Mouse (Mus musculus): Measurements from ENCODE around the gene Ncoa5.

Ncoa5 gene

GRCm38 (mm10) chr2:165034131-165035057 is at the start of gene Ncoa5:
Gene Ncoa5 (minus strand): TSS chr2:165034867.
- DNase-seq = peak; percentile 99

GRCm38 (mm10) chr2:165081257-165081656 is 46.6 kb upstream of the Ncoa5 start:
- no peak for DNase-seq

GRCm38 (mm10) chr2:165080657-165081056 is 46.0 kb upstream of the Ncoa5 start:
- DNase-seq = no peak

- peak in 1 of 2 experiments; percentile 32 for DNase-seq
These were observed 43.9 kb upstream of the Ncoa5 start for GRCm38 (mm10) chr2:165078605-165079004.

- DNase-seq = no peak
These were observed 43.4 kb upstream of the Ncoa5 start for GRCm38 (mm10) chr2:165078045-165078444.

GRCm38 (mm10) chr2:165077055-165077454 is 42.4 kb upstream of the Ncoa5 start:
- DNase-seq = no peak

- peak; percentile 67 to 82 for DNase-seq
These were observed 40.3 kb upstream of the Ncoa5 start for GRCm38 (mm10) chr2:165074937-165075336.

- no peak for DNase-seq
These were observed 39.6 kb upstream of the Ncoa5 start for GRCm38 (mm10) chr2:165074081-165074884.

GRCm38 (mm10) chr2:165073381-165073781 is 38.7 kb upstream of the Ncoa5 start:
- DNase-seq = no peak

- DNase-seq = peak; percentile 67 to 80
These were observed 35.6 kb upstream of the Ncoa5 start for GRCm38 (mm10) chr2:165070096-165070816.

- no peak for DNase-seq
These were observed 34.1 kb upstream of the Ncoa5 start for GRCm38 (mm10) chr2:165068806-165069205.

GRCm38 (mm10) chr2:165064489-165064888 is 29.8 kb upstream of the Ncoa5 start:
- peak in 1 of 2 experiments; percentile 51 for DNase-seq

GRCm38 (mm10) chr2:165061638-165062433 is 27.2 kb upstream of the Ncoa5 start:
- peak; percentile 51 to 73 for DNase-seq

- DNase-seq = peak; percentile 38 to 74
These were observed 25.3 kb upstream of the Ncoa5 start for GRCm38 (mm10) chr2:165059961-165060360.

- no peak for DNase-seq
These were observed 21.9 kb upstream of the Ncoa5 start for GRCm38 (mm10) chr2:165056377-165057085.

GRCm38 (mm10) chr2:165055905-165056304 is 21.2 kb upstream of the Ncoa5 start:
- DNase-seq = peak; percentile 66 to 73

- peak; percentile 85 to 91 for DNase-seq
These were observed 20.5 kb upstream of the Ncoa5 start, which contains the start of gene Cd40 for GRCm38 (mm10) chr2:165054888-165055852. Gene Cd40 (plus strand): TSS chr2:165055627.

- no peak for DNase-seq
These were observed 16.9 kb upstream of the Ncoa5 start for GRCm38 (mm10) chr2:165051566-165051965.

- DNase-seq = no peak
These were observed 16.3 kb upstream of the Ncoa5 start for GRCm38 (mm10) chr2:165050826-165051548.

Measured in lung, postnatal 4 days (tissue).